ENCODE assay signal across 12 mouse cellular contexts in genomic region chr3:136892140-136892539, GRCm38 (mm10).
"Had no signal": no experiment of that assay in that cellular context is flagged by ENCODE, and none has a peak within 500 bp of the region (broad histone marks: within the 10 kb centered on the region; RNA-seq: fewer than 3 reads in every experiment).

No protein-coding gene starts in this region.

- H3K27ac ChIP-seq: left cerebral cortex, adult 2 months; limb, embryonic 10.5 days; liver, embryonic 15.5 days; midbrain, embryonic 13.5 days had no signal

- H3K4me2 ChIP-seq: liver, embryonic 11.5 days; liver, embryonic 15.5 days; midbrain, embryonic 13.5 days had no signal

- ATAC-seq: lung, postnatal 0 days; midbrain, embryonic 13.5 days had no signal

- H3K9me3 ChIP-seq: limb, embryonic 10.5 days; liver, embryonic 15.5 days; midbrain, embryonic 13.5 days had no signal

- DNase-seq: kidney, postnatal 10 days; kidney, postnatal 4 days; lung, adult 2 months; lung, postnatal 36 days; right cerebral cortex, postnatal 14 days; thymus, postnatal 36 days had no signal

- H3K9ac ChIP-seq: liver, embryonic 15.5 days; midbrain, embryonic 13.5 days had no signal

- H3K4me1 ChIP-seq: limb, embryonic 10.5 days; liver, embryonic 15.5 days had no signal

- H3K27me3 ChIP-seq: liver, embryonic 15.5 days; midbrain, embryonic 13.5 days had no signal

- H3K4me3 ChIP-seq: left cerebral cortex, adult 2 months; limb, embryonic 10.5 days; liver, embryonic 15.5 days; midbrain, embryonic 13.5 days had no signal
